Mouse (Mus musculus): Measurements from ENCODE around the gene Zfp628. TPM values are rescaled to one million over a fixed set of nuclear protein-coding genes. Genes with fewer than 3 reads are reported as not detected.
A peak's percentile ranks its signal among the peaks of the same experiment; 100 is the strongest.

The Zfp628 gene
- polyA plus RNA-seq, 1 experiment from 2014 or later: 2.7 TPM

GRCm38 (mm10) chr7:4927711-4928110 is 12.7 kb downstream of the Zfp628 start:
- 34% methylated on average over 8 of the region's 8 CpGs for WGBS
- H3K27ac ChIP-seq (ENCODE audit: low read length): no peak overlapping the region
- H3K4me2 ChIP-seq (replicated peaks; ENCODE audit: low read depth, low read length): peak overlapping the region; percentile 28; the same call in 1 of the 2 replicates
- 0 out of 2 replicates have a peak overlapping the region, but pooled peaks have one; percentile 12 for H3K4me3 ChIP-seq (ENCODE audit: low read depth, low read length)
- no peaks in the 10 kb centered on the region for H3K36me3 ChIP-seq (ENCODE audit: insufficient read depth, low read length)
- DNase-seq (ENCODE audit: low spot score): peak; percentile 50
- H3K4me1 ChIP-seq (ENCODE audit: insufficient read depth, low read depth, low read length): peaks cover 15% of the 10 kb centered on the region
- no peak for ATAC-seq
- H3K9me3 ChIP-seq (ENCODE audit: low read length): no peaks in the 10 kb centered on the region
- no peak for TF ChIP-seq CTCF (IDR thresholded peaks at IDR 0.05)
- TF ChIP-seq EP300 (IDR thresholded peaks at IDR 0.05): no peak
- H3K9ac ChIP-seq (replicated peaks; ENCODE audit: low read depth): no peak overlapping the region
- H3K27me3 ChIP-seq (replicated peaks; ENCODE audit: insufficient read depth, low read length): 0 out of 2 replicates have a peak, but pooled peaks cover 3% of the 10 kb centered on the region

GRCm38 (mm10) chr7:4928323-4928722 is 13.3 kb downstream of the Zfp628 start:
- Histone ChIP-seq H3K27me3 (replicated peaks; ENCODE audit: insufficient read depth, low read length) (0 out of 2 replicates have a peak, but pooled peaks cover 3% of the 10 kb centered on the region), H3K4me1 (ENCODE audit: insufficient read depth, low read depth, low read length) (peaks cover 9% of the 10 kb centered on the region), H3K36me3 (ENCODE audit: insufficient read depth, low read length) (no peaks in the 10 kb centered on the region), H3K9ac (replicated peaks; ENCODE audit: low read depth) (no peak overlapping the region), H3K4me3 (ENCODE audit: low read depth, low read length) (0 out of 2 replicates have a peak overlapping the region, but pooled peaks have one; percentile 12), H3K27ac (ENCODE audit: low read length) (no peak overlapping the region), H3K9me3 (ENCODE audit: low read length) (no peaks in the 10 kb centered on the region), H3K4me2 (replicated peaks; ENCODE audit: low read depth, low read length) (peak overlapping the region; percentile 28; the same call in 1 of the 2 replicates)
- TF ChIP-seq EP300 (IDR thresholded peaks at IDR 0.05) (no peak), CTCF (IDR thresholded peaks at IDR 0.05) (no peak)
- WGBS: 47% methylated on average over 15 of the region's 17 CpGs
- no peak for DNase-seq (ENCODE audit: low spot score)
- no peak for ATAC-seq

- no peaks in the 10 kb centered on the region for H3K27me3 ChIP-seq (replicated peaks; ENCODE audit: insufficient read depth, low read length)
- 64% methylated on average over 12 of the region's 12 CpGs for WGBS
- no peaks in the 10 kb centered on the region for H3K4me1 ChIP-seq (ENCODE audit: insufficient read depth, low read depth, low read length)
- no peak overlapping the region for H3K27ac ChIP-seq (ENCODE audit: low read length)
- no peaks in the 10 kb centered on the region for H3K36me3 ChIP-seq (ENCODE audit: insufficient read depth, low read length)
- ATAC-seq (no peak), DNase-seq (ENCODE audit: low spot score) (no peak)
- H3K9me3 ChIP-seq (ENCODE audit: low read length): 0 out of 2 replicates have a peak, but pooled peaks cover 3% of the 10 kb centered on the region
- H3K4me3 ChIP-seq (ENCODE audit: low read depth, low read length): no peak overlapping the region
- no peak overlapping the region for H3K9ac ChIP-seq (replicated peaks; ENCODE audit: low read depth)
- TF ChIP-seq CTCF (IDR thresholded peaks at IDR 0.05) (no peak), EP300 (IDR thresholded peaks at IDR 0.05) (no peak)
- no peak overlapping the region for H3K4me2 ChIP-seq (replicated peaks; ENCODE audit: low read depth, low read length)
Observed at GRCm38 (mm10) chr7:4933103-4933502, 18.1 kb downstream of the Zfp628 start.

- DNase-seq (ENCODE audit: low spot score): no peak
- no peaks in the 10 kb centered on the region for H3K4me1 ChIP-seq (ENCODE audit: insufficient read depth, low read depth, low read length)
- H3K9me3 ChIP-seq (ENCODE audit: low read length): 0 out of 2 replicates have a peak, but pooled peaks cover 3% of the 10 kb centered on the region
- no peak overlapping the region for H3K4me2 ChIP-seq (replicated peaks; ENCODE audit: low read depth, low read length)
- TF ChIP-seq EP300 (IDR thresholded peaks at IDR 0.05) (no peak), CTCF (IDR thresholded peaks at IDR 0.05) (peak; percentile 48)
- no peak overlapping the region for H3K4me3 ChIP-seq (ENCODE audit: low read depth, low read length)
- H3K9ac ChIP-seq (replicated peaks; ENCODE audit: low read depth): no peak overlapping the region
- 71% methylated on average over 4 of the region's 4 CpGs for WGBS
- ATAC-seq: no peak
- no peaks in the 10 kb centered on the region for H3K36me3 ChIP-seq (ENCODE audit: insufficient read depth, low read length)
- no peak overlapping the region for H3K27ac ChIP-seq (ENCODE audit: low read length)
- H3K27me3 ChIP-seq (replicated peaks; ENCODE audit: insufficient read depth, low read length): no peaks in the 10 kb centered on the region
Observed at GRCm38 (mm10) chr7:4934160-4934914, 19.3 kb downstream of the Zfp628 start.

- H3K4me1 ChIP-seq (ENCODE audit: insufficient read depth, low read depth, low read length): no peaks in the 10 kb centered on the region
- 0 out of 2 replicates have a peak, but pooled peaks cover 3% of the 10 kb centered on the region for H3K9me3 ChIP-seq (ENCODE audit: low read length)
- no peak overlapping the region for H3K9ac ChIP-seq (replicated peaks; ENCODE audit: low read depth)
- H3K27me3 ChIP-seq (replicated peaks; ENCODE audit: insufficient read depth, low read length): no peaks in the 10 kb centered on the region
- H3K27ac ChIP-seq (ENCODE audit: low read length): no peak overlapping the region
- no peak overlapping the region for H3K4me2 ChIP-seq (replicated peaks; ENCODE audit: low read depth, low read length)
- H3K4me3 ChIP-seq (ENCODE audit: low read depth, low read length): no peak overlapping the region
- DNase-seq (ENCODE audit: low spot score): no peak
- no peak for ATAC-seq
- TF ChIP-seq CTCF (IDR thresholded peaks at IDR 0.05) (no peak), EP300 (IDR thresholded peaks at IDR 0.05) (no peak)
- H3K36me3 ChIP-seq (ENCODE audit: insufficient read depth, low read length): no peaks in the 10 kb centered on the region
- 65% methylated on average over 10 of the region's 10 CpGs for WGBS
Observed at GRCm38 (mm10) chr7:4936832-4937231, 21.8 kb downstream of the Zfp628 start.

- WGBS: 63% methylated on average over 10 of the region's 11 CpGs
- H3K4me1 ChIP-seq (ENCODE audit: insufficient read depth, low read depth, low read length): no peaks in the 10 kb centered on the region
Observed at GRCm38 (mm10) chr7:4937392-4937791, 22.4 kb downstream of the Zfp628 start.

More at GRCm38 (mm10) chr7:4937392-4937791, 22.4 kb downstream of the Zfp628 start:
- no peak overlapping the region for H3K4me2 ChIP-seq (replicated peaks; ENCODE audit: low read depth, low read length)
- TF ChIP-seq CTCF (IDR thresholded peaks at IDR 0.05) (no peak), EP300 (IDR thresholded peaks at IDR 0.05) (no peak)
- no peak overlapping the region for H3K4me3 ChIP-seq (ENCODE audit: low read depth, low read length)
- 0 out of 2 replicates have a peak, but pooled peaks cover 3% of the 10 kb centered on the region for H3K9me3 ChIP-seq (ENCODE audit: low read length)
- no peak for DNase-seq (ENCODE audit: low spot score)
- H3K9ac ChIP-seq (replicated peaks; ENCODE audit: low read depth): no peak overlapping the region
- no peaks in the 10 kb centered on the region for H3K36me3 ChIP-seq (ENCODE audit: insufficient read depth, low read length)
- ATAC-seq: no peak
- no peak overlapping the region for H3K27ac ChIP-seq (ENCODE audit: low read length)
- no peaks in the 10 kb centered on the region for H3K27me3 ChIP-seq (replicated peaks; ENCODE audit: insufficient read depth, low read length)

Data from lung, postnatal 0 days (tissue).